Mouse (Mus musculus) liver, postnatal 0 days (tissue): ENCODE results near the gene C1ra. TPM values are rescaled to one million over a fixed set of nuclear protein-coding genes. Genes with fewer than 3 reads are reported as not detected.
A peak's percentile ranks its signal among the peaks of the same experiment; 100 is the strongest.
"Not testable (repeated sequence)": the region's sequence is repeated elsewhere in the genome, so short reads cannot be mapped to it uniquely, and the experiment has no call there.

Experiments
- ATAC-seq: fragments of 200-750 bp; cut with Nextera tagmentation; 2 replicates; pipeline ENCODE4 v1.8.0; 2017; ENCODE audit warnings: mild to moderate bottlenecking, moderate library complexity
- DNase-seq: peaks from one replicate; pipeline ENCODE4 v3.0.0-alpha.2; 2016
- H3K27ac ChIP-seq: fragments of 300-500 bp; sonication (generic); 2 replicates; pipeline ENCODE4 v1.5.1; 2014; ENCODE audit warnings: antibody characterized with exemption, moderate library complexity, mild to moderate bottlenecking, low read depth
- H3K27me3 ChIP-seq: fragments of 300-500 bp; sonication (generic); 2 replicates; pipeline ENCODE4 v1.6.1; 2014; ENCODE audit warnings: low read length, control low read depth, mixed read lengths; ENCODE audit not compliant: insufficient read depth
- H3K36me3 ChIP-seq: fragments of 300-500 bp; sonication (generic); replicated peaks from 2 replicates; pipeline ENCODE4 v1.6.1; 2014; ENCODE audit warnings: mild to moderate bottlenecking, control low read depth, low read length, moderate library complexity, mixed read lengths; ENCODE audit not compliant: insufficient read depth
- H3K4me1 ChIP-seq: fragments of 300-500 bp; sonication (generic); 2 replicates; pipeline ENCODE4 v1.6.1; 2014; ENCODE audit warnings: antibody characterized with exemption, mild to moderate bottlenecking, control low read depth; ENCODE audit not compliant: insufficient read depth
- H3K4me2 ChIP-seq: fragments of 300-500 bp; sonication (generic); 2 replicates; pipeline ENCODE4 v1.6.1; 2014; ENCODE audit warnings: low read depth, mild to moderate bottlenecking, low read length, moderate library complexity, mixed read lengths
- H3K4me3 ChIP-seq: fragments of 300-500 bp; sonication (generic); 2 replicates; pipeline ENCODE4 v1.5.1; 2014; ENCODE audit warnings: low read depth, low read length
- H3K9ac ChIP-seq: fragments of 300-500 bp; sonication (generic); replicated peaks from 2 replicates; pipeline ENCODE4 v1.6.1; 2014; ENCODE audit warnings: mild to moderate bottlenecking, moderate library complexity
- H3K9me3 ChIP-seq: fragments of 300-500 bp; sonication (generic); 2 replicates; pipeline ENCODE4 v1.6.1; 2016; ENCODE audit warnings: mild to moderate bottlenecking, control low read depth, low read length, mixed read lengths
- CTCF ChIP-seq: sonication (generic); IDR thresholded peaks from 2 replicates; pipeline ENCODE4 v1.5.1; 2016; ENCODE audit warnings: antibody characterized with exemption, low read depth
- EP300 ChIP-seq: IDR thresholded peaks from 2 replicates; pipeline ENCODE4 v1.6.1; 2016; ENCODE audit warnings: antibody characterized with exemption, low read depth, mild to moderate bottlenecking
- WGBS: fragments of 180-500 bp; shearing (Covaris S2); extraction: QIAGEN DNeasy Blood & Tissue Kit; methylation state at CpG from one replicate; pipeline ENCODE4 v1.1.7; 2014; ENCODE audit not compliant: insufficient replicate concordance; 5-methylcytosine and 5-hydroxymethylcytosine counted together
- polyA plus RNA-seq: library from polyadenylated mRNA; unstranded; fragments of >200 nt; fragmentation: Nextera tagmentation; extraction: Ambion mirVana; gene quantifications from 2 replicates; pipeline ENCODE4 v1.2.1, GENCODE M21; 2015

Gene C1ra
- polyA plus RNA-seq, 1 experiment from 2014 or later: 65.0 TPM

GRCm38 (mm10) chr6:124471783-124472638, 40.2 kb upstream of the C1ra start:
- not testable (repeated sequence) for H3K4me1 ChIP-seq, H3K4me3 ChIP-seq, DNase-seq, H3K27me3 ChIP-seq, H3K9me3 ChIP-seq, H3K9ac ChIP-seq, H3K36me3 ChIP-seq, H3K27ac ChIP-seq
- peak; percentile 73; the same call in 1 of the 2 replicates for TF ChIP-seq EP300
- H3K4me2 ChIP-seq: peak overlapping the region; percentile 44
- 54% methylated on average over 6 of the region's 6 CpGs for WGBS
- peak; percentile 62 for ATAC-seq

GRCm38 (mm10) chr6:124472801-124473200, 39.4 kb upstream of the C1ra start:
- Histone ChIP-seq H3K4me3 (no peak overlapping the region), H3K27ac (no peak overlapping the region), H3K4me1 (peaks cover 6% of the 10 kb centered on the region), H3K9me3 (no peaks in the 10 kb centered on the region), H3K4me2 (peak overlapping the region; percentile 44), H3K36me3 (no peaks in the 10 kb centered on the region), H3K27me3 (no peaks in the 10 kb centered on the region), H3K9ac (no peak overlapping the region)
- 24% methylated on average over 6 of the region's 6 CpGs for WGBS
- TF ChIP-seq EP300: no peak
- TF ChIP-seq CTCF: peak; percentile 92
- DNase-seq (peak; percentile 77), ATAC-seq (peak; percentile 62)

GRCm38 (mm10) chr6:124474621-124475020, 37.6 kb upstream of the C1ra start:
- H3K9me3 ChIP-seq: no peaks in the 10 kb centered on the region
- no peak overlapping the region for H3K27ac ChIP-seq
- peaks cover 24% of the 10 kb centered on the region for H3K4me1 ChIP-seq
- no peak overlapping the region for H3K4me2 ChIP-seq
- no peak for ATAC-seq
- 69% methylated on average over 11 of the region's 11 CpGs for WGBS
- no peak for DNase-seq
- no peak overlapping the region for H3K4me3 ChIP-seq
- no peaks in the 10 kb centered on the region for H3K36me3 ChIP-seq
- no peaks in the 10 kb centered on the region for H3K27me3 ChIP-seq
- H3K9ac ChIP-seq: no peak overlapping the region
- TF ChIP-seq CTCF (no peak), EP300 (no peak)

- 84% methylated on average over 8 of the region's 11 CpGs for WGBS
- not testable (repeated sequence) for ATAC-seq
- H3K4me1 ChIP-seq: peaks cover 26% of the 10 kb centered on the region
Measured at GRCm38 (mm10) chr6:124475335-124476075, 36.7 kb upstream of the C1ra start.

GRCm38 (mm10) chr6:124476216-124476615, 36.0 kb upstream of the C1ra start:
- H3K4me1 ChIP-seq: peaks cover 28% of the 10 kb centered on the region
- DNase-seq (no peak), ATAC-seq (no peak)
- 81% methylated on average over 7 of the region's 7 CpGs for WGBS
- H3K4me3 ChIP-seq: no peak overlapping the region
- H3K9ac ChIP-seq: no peak overlapping the region
- H3K27me3 ChIP-seq: no peaks in the 10 kb centered on the region
- H3K36me3 ChIP-seq: no peaks in the 10 kb centered on the region
- H3K9me3 ChIP-seq: no peaks in the 10 kb centered on the region
- no peak overlapping the region for H3K27ac ChIP-seq
- H3K4me2 ChIP-seq: no peak overlapping the region
- no peak for TF ChIP-seq EP300
- TF ChIP-seq CTCF: no peak

More at GRCm38 (mm10) chr6:124475335-124476075, 36.7 kb upstream of the C1ra start:
- not testable (repeated sequence) for H3K9me3 ChIP-seq, H3K27me3 ChIP-seq, H3K36me3 ChIP-seq, H3K27ac ChIP-seq, H3K4me2 ChIP-seq, H3K9ac ChIP-seq, DNase-seq, H3K4me3 ChIP-seq

GRCm38 (mm10) chr6:124476796-124477195, 35.4 kb upstream of the C1ra start:
- Histone ChIP-seq H3K4me2 (no peak overlapping the region), H3K9ac (no peak overlapping the region), H3K4me3 (no peak overlapping the region), H3K9me3 (no peaks in the 10 kb centered on the region), H3K27ac (no peak overlapping the region), H3K27me3 (no peaks in the 10 kb centered on the region), H3K36me3 (no peaks in the 10 kb centered on the region), H3K4me1 (peaks cover 29% of the 10 kb centered on the region)
- WGBS: 78% methylated on average over 11 of the region's 11 CpGs
- DNase-seq (no peak), ATAC-seq (no peak)
- no peak for TF ChIP-seq CTCF
- TF ChIP-seq EP300: no peak
